Mouse (Mus musculus): ENCODE data around the gene Ccdc93.

DNA sequence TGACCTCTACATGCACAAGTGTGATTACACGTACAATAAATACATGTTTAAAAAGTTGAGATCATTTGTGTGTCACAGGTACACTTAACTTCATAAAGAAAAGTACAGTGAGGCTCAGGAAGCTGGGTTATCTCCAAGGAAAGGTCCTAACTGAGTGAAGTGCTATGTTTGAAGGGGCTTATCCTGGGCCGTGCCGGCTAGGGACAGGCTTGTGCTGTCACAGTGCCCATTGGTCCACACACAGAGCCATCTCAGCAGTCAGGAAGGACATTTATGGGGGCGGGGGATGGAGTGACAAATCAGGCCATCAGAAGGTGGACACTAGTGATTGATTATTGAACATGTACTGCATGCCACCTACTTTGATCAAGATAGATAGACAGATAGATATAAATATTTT is 22.2 kb downstream of the Ccdc93 start:
- TF ChIP-seq CTCF (IDR thresholded peaks at IDR 0.05): no peak
- no peak for TF ChIP-seq POLR2A (IDR thresholded peaks at IDR 0.05; ENCODE audit: insufficient read depth, low read depth, low read length)
- no peak for TF ChIP-seq EP300 (IDR thresholded peaks at IDR 0.05; ENCODE audit: insufficient read depth, low read depth, low read length)
